Mouse (Mus musculus): ENCODE results near the gene Golga3. TPM values are rescaled to one million over a fixed set of nuclear protein-coding genes. Genes with fewer than 3 reads are reported as not detected.
A peak's percentile ranks its signal among the peaks of the same experiment; 100 is the strongest.

Gene Golga3
- polyA plus RNA-seq, 1 experiment from 2014 or later, result 23.2 TPM

- DNase-seq (ENCODE audit: low spot score), result peak; percentile 93
- Histone ChIP-seq H3K27me3 (ENCODE audit: control insufficient read depth, insufficient read depth, low read length) (no peaks in the 10 kb centered on the region), H3K36me3 (ENCODE audit: control insufficient read depth, insufficient read depth, low read length) (peaks cover 11% of the 10 kb centered on the region), H3K4me1 (ENCODE audit: control insufficient read depth, insufficient read depth, low read length) (peaks cover 5% of the 10 kb centered on the region), H3K4me2 (ENCODE audit: low read depth) (peak within 1 kb of the TSS; percentile 95), H3K9ac (ENCODE audit: low read length) (peak within 1 kb of the TSS; percentile 94), H3K4me3 (ENCODE audit: low read depth, low read length) (peak within 1 kb of the TSS; percentile 97), H3K9me3 (ENCODE audit: control insufficient read depth, low read length) (no peaks in the 10 kb centered on the region), H3K27ac (ENCODE audit: low read depth, low read length) (0 out of 2 replicates have a peak within 1 kb of the TSS, but pooled peaks have one; percentile 53)
- 1% methylated on average over 64 of the region's 66 CpGs for WGBS
- ATAC-seq (ENCODE audit: insufficient read depth, low FRiP score, low TSS enrichment), result peak; percentile 90
These were observed 92.9 kb downstream of the Golga3 start, which contains the start of gene Pgam5 for GRCm38 (mm10) chr5:110269141-110270101. Gene Pgam5, minus strand, starts transcription at chr5:110269913.

- H3K27ac ChIP-seq (ENCODE audit: low read depth, low read length), result no peak overlapping the region
These were observed 93.7 kb downstream of the Golga3 start for GRCm38 (mm10) chr5:110270242-110270641.

GRCm38 (mm10) chr5:110274147-110274546 is 97.6 kb downstream of the Golga3 start:
- DNase-seq (ENCODE audit: low spot score) (no peak), ATAC-seq (ENCODE audit: insufficient read depth, low FRiP score, low TSS enrichment) (no peak)
- WGBS, result 87% methylated on average over 4 of the region's 4 CpGs
- H3K36me3 ChIP-seq (ENCODE audit: control insufficient read depth, insufficient read depth, low read length), result no peaks in the 10 kb centered on the region
- no peak overlapping the region for H3K9ac ChIP-seq (ENCODE audit: low read length)
- H3K4me1 ChIP-seq (ENCODE audit: control insufficient read depth, insufficient read depth, low read length), result no peaks in the 10 kb centered on the region
- H3K4me2 ChIP-seq (ENCODE audit: low read depth), result no peak overlapping the region
- no peaks in the 10 kb centered on the region for H3K27me3 ChIP-seq (ENCODE audit: control insufficient read depth, insufficient read depth, low read length)
- no peak overlapping the region for H3K4me3 ChIP-seq (ENCODE audit: low read depth, low read length)
- no peaks in the 10 kb centered on the region for H3K9me3 ChIP-seq (ENCODE audit: control insufficient read depth, low read length)
- H3K27ac ChIP-seq (ENCODE audit: low read depth, low read length), result no peak overlapping the region

More at GRCm38 (mm10) chr5:110270242-110270641, 93.7 kb downstream of the Golga3 start:
- no peak overlapping the region for H3K4me3 ChIP-seq (ENCODE audit: low read depth, low read length)
- WGBS, result 90% methylated on average over 6 of the region's 6 CpGs
- peaks cover 5% of the 10 kb centered on the region; the same call in 1 of the 2 replicates for H3K36me3 ChIP-seq (ENCODE audit: control insufficient read depth, insufficient read depth, low read length)
- H3K4me1 ChIP-seq (ENCODE audit: control insufficient read depth, insufficient read depth, low read length), result peaks cover 5% of the 10 kb centered on the region
- H3K9ac ChIP-seq (ENCODE audit: low read length), result no peak overlapping the region
- H3K4me2 ChIP-seq (ENCODE audit: low read depth), result no peak overlapping the region
- DNase-seq (ENCODE audit: low spot score) (no peak), ATAC-seq (ENCODE audit: insufficient read depth, low FRiP score, low TSS enrichment) (no peak)
- no peaks in the 10 kb centered on the region for H3K27me3 ChIP-seq (ENCODE audit: control insufficient read depth, insufficient read depth, low read length)
- H3K9me3 ChIP-seq (ENCODE audit: control insufficient read depth, low read length), result no peaks in the 10 kb centered on the region

- no peaks in the 10 kb centered on the region for H3K4me1 ChIP-seq (ENCODE audit: control insufficient read depth, insufficient read depth, low read length)
- H3K9ac ChIP-seq (ENCODE audit: low read length), result no peak overlapping the region
- no peaks in the 10 kb centered on the region for H3K27me3 ChIP-seq (ENCODE audit: control insufficient read depth, insufficient read depth, low read length)
- H3K4me3 ChIP-seq (ENCODE audit: low read depth, low read length), result no peak overlapping the region
- H3K36me3 ChIP-seq (ENCODE audit: control insufficient read depth, insufficient read depth, low read length), result no peaks in the 10 kb centered on the region
- no peak overlapping the region for H3K4me2 ChIP-seq (ENCODE audit: low read depth)
- no peaks in the 10 kb centered on the region for H3K9me3 ChIP-seq (ENCODE audit: control insufficient read depth, low read length)
- ATAC-seq (ENCODE audit: insufficient read depth, low FRiP score, low TSS enrichment) (no peak), DNase-seq (ENCODE audit: low spot score) (no peak)
- no peak overlapping the region for H3K27ac ChIP-seq (ENCODE audit: low read depth, low read length)
- WGBS, result 70% methylated on average over 2 of the region's 2 CpGs
These were observed 98.3 kb downstream of the Golga3 start for GRCm38 (mm10) chr5:110274846-110275245.

Other genes starting within 250 kb of the Golga3 start
- 22.6 and 23.2 TPM in 2 replicates for gene Zfp932, start 180.2 kb upstream of the Golga3 start, polyA plus RNA-seq (2014; fragmentation: Nextera tagmentation; extraction: Ambion mirVana)
- 8.2 and 9.5 TPM in 2 replicates for gene Gm17655, start 104.2 kb upstream of the Golga3 start, polyA plus RNA-seq (2014; fragmentation: Nextera tagmentation; extraction: Ambion mirVana)
- 0.62 and 0.82 TPM in 2 replicates for gene Gm35315, start 82.3 kb upstream of the Golga3 start, polyA plus RNA-seq (2014; fragmentation: Nextera tagmentation; extraction: Ambion mirVana)
- 0.32 and 0.73 TPM in 2 replicates for gene Plcxd1, start 76.7 kb upstream of the Golga3 start, polyA plus RNA-seq (2014; fragmentation: Nextera tagmentation; extraction: Ambion mirVana)
- gene Gtpbp6, start 68.5 kb upstream of the Golga3 start, polyA plus RNA-seq (2014; fragmentation: Nextera tagmentation; extraction: Ambion mirVana), result 31.7 and 32.7 TPM in 2 replicates
- gene Zfp605, start 66.6 kb upstream of the Golga3 start, polyA plus RNA-seq (2014; fragmentation: Nextera tagmentation; extraction: Ambion mirVana), result 5.0 and 6.8 TPM in 2 replicates
- gene Chfr, start 40.9 kb upstream of the Golga3 start, polyA plus RNA-seq (2014; fragmentation: Nextera tagmentation; extraction: Ambion mirVana), result 83.9 and 95.0 TPM in 2 replicates
- gene Ankle2, start 54.3 kb downstream of the Golga3 start, polyA plus RNA-seq (2014; fragmentation: Nextera tagmentation; extraction: Ambion mirVana), result 35.5 and 39.9 TPM in 2 replicates
- gene Pgam5, start 93.2 kb downstream of the Golga3 start, polyA plus RNA-seq (2014; fragmentation: Nextera tagmentation; extraction: Ambion mirVana), result 95.2 and 106 TPM in 2 replicates
- gene Pxmp2, start 109.5 kb downstream of the Golga3 start, polyA plus RNA-seq (2014; fragmentation: Nextera tagmentation; extraction: Ambion mirVana), result 9.5 and 11.6 TPM in 2 replicates
- gene Pole, start 109.6 kb downstream of the Golga3 start, polyA plus RNA-seq (2014; fragmentation: Nextera tagmentation; extraction: Ambion mirVana), result 36.4 and 40.1 TPM in 2 replicates
- gene P2rx2, start 166.5 kb downstream of the Golga3 start, polyA plus RNA-seq (2014; fragmentation: Nextera tagmentation; extraction: Ambion mirVana), result 0.59 and 1.4 TPM in 2 replicates
- gene Lrcol1, start 168.0 kb downstream of the Golga3 start, polyA plus RNA-seq (2014; fragmentation: Nextera tagmentation; extraction: Ambion mirVana), result not detected in 2 replicates

All from neural tube, embryonic 11.5 days (tissue).